9 mouse cellular contexts compared by ENCODE assay signal in the genomic region with DNA sequence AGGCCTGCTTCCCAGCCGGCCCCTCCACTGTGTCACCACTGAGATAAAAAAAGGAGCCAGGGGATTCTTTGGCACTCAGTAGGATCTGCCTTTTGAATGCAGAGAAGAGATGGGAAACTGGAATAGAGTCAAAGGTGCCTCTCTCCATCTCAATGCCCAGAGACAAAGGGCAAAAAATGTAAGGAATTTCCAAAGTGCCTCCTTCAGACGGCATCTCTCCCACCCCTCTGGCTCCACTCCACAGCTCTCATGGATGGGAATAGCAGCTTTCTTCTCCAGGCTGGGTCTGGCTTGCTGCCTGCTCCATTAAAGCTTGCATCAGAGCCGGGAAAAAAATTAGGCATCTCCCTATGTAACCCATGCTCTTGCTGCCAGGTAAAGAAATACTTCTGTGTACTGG. TPM values are rescaled to one million over a fixed set of nuclear protein-coding genes. Genes with fewer than 3 reads are reported as not detected.
DNase-seq lines count a peak whose midpoint lies in the region; ATAC-seq lines count a peak whose summit lies in the region.
"Had no signal": no experiment of that assay in that cellular context is flagged by ENCODE, and none has a peak within 500 bp of the region (broad histone marks: within the 10 kb centered on the region; RNA-seq: fewer than 3 reads in every experiment).

No protein-coding gene starts in this region.

- peak; percentile 95 for DNase-seq in heart, adult 11 months
- DNase-seq in heart, postnatal 25 days (ENCODE audit: low spot score) = no peak
- DNase-seq in neural tube, embryonic 10.5 days (ENCODE audit: extremely low spot score, low spot score) = no peak
- DNase-seq in left cerebral cortex, postnatal 36 days (ENCODE audit: low spot score in 2 of 2) = peak; percentile 38
- DNase-seq in telencephalon, adult 2 months (ENCODE audit: low read depth, low spot score) = peak; percentile 36
- no peak for DNase-seq in thymus, postnatal 36 days
- no peak for DNase-seq in kidney, postnatal 10 days

- no peak for ATAC-seq in neural tube, embryonic 13.5 days (ENCODE audit: low read depth)

- peaks cover 42% of the 10 kb centered on the region for H3K4me1 ChIP-seq in neural tube, embryonic 13.5 days (replicated peaks)

- H3K9ac ChIP-seq in neural tube, embryonic 13.5 days = no peak overlapping the region

- no peak overlapping the region for H3K4me2 ChIP-seq in neural tube, embryonic 13.5 days

- 11% methylated on average over 3 of the region's 3 CpGs for WGBS in neural tube, embryonic 13.5 days

- no peaks in the 10 kb centered on the region for H3K27me3 ChIP-seq in neural tube, embryonic 13.5 days

- H3K4me3 ChIP-seq in neural tube, embryonic 13.5 days = no peak overlapping the region

- H3K36me3 ChIP-seq in neural tube, embryonic 13.5 days = no peaks in the 10 kb centered on the region

- H3K9me3 ChIP-seq in neural tube, embryonic 13.5 days = no peaks in the 10 kb centered on the region

- H3K27ac ChIP-seq in neural tube, embryonic 13.5 days (replicated peaks) = peak overlapping the region; percentile 57; the same call in 1 of the 2 replicates
- H3K27ac ChIP-seq: macrophage had no signal

- intact Hi-C loops in heart, postnatal 25 days (cut with DNase I) = no loop called here
- intact Hi-C loops in left cerebral cortex, postnatal 36 days (cut with DNase I) = no loop called here

RNA-seq across cellular contexts. Expression of gene Podxl, which starts 37.4 kb away (rescaled TPM):
- total RNA-seq in heart, postnatal 25 days (2021) = 10 to 100 TPM; 77.2 to 94.5 TPM
- 14.8 and 15.3 TPM in 2 replicates for polyA plus RNA-seq in neural tube, embryonic 13.5 days (2015; fragmentation: Nextera tagmentation; extraction: Ambion mirVana)
- 10 to 100 TPM; 15.6 to 17.2 TPM for total RNA-seq in left cerebral cortex, postnatal 36 days (2021)
- polyA plus RNA-seq: macrophage had no signal

Comparison
In these comparisons a context has a peak if more than half of its experiments do, and no peak if none do; other contexts are left out.
1. DNase-seq: peak in heart, adult 11 months (single experiment), left cerebral cortex, postnatal 36 days (2 of 2) and telencephalon, adult 2 months (single experiment); none in heart, postnatal 25 days (single experiment), neural tube, embryonic 10.5 days (single experiment), thymus, postnatal 36 days (0 of 2) and kidney, postnatal 10 days (single experiment).
2. RNA of gene Podxl, which starts 37.4 kb away (total RNA-seq): 77.2 to 94.5 TPM in heart, postnatal 25 days; 15.6 to 17.2 TPM in left cerebral cortex, postnatal 36 days; every median in the first group is over 4 times any median in the second.